Mouse (Mus musculus) heart, adult 2 months (tissue): Measurements from ENCODE around the gene Trim46. TPM values are rescaled to one million over a fixed set of nuclear protein-coding genes. Genes with fewer than 3 reads are reported as not detected.

Experiments
- DNase-seq, 2 experiments: peaks; one replicate each; pipeline ENCODE4 v3.0.0; 2021
- H3K27ac ChIP-seq: fragments of 200-600 bp; 2 replicates; pipeline ENCODE4 v1.8.1; 2022
- H3K27me3 ChIP-seq: fragments of 200-500 bp; 2 replicates; pipeline ENCODE4 v1.6.1; 2012; ENCODE audit warnings: mild to moderate bottlenecking, low read length, inconsistent platforms, mixed read lengths; ENCODE audit not compliant: control insufficient read depth, insufficient read depth
- H3K36me3 ChIP-seq: fragments of 200-500 bp; 2 replicates; pipeline ENCODE4 v1.6.1; 2012; ENCODE audit warnings: low read length, inconsistent platforms; ENCODE audit not compliant: control insufficient read depth, insufficient read depth
- H3K4me1 ChIP-seq: fragments of 200-500 bp; 2 replicates; pipeline ENCODE4 v1.6.1; 2011; ENCODE audit warnings: low read length; ENCODE audit not compliant: control insufficient read depth, insufficient read depth
- H3K4me3 ChIP-seq: fragments of 200-600 bp; 2 replicates; pipeline ENCODE4 v1.8.1; 2022
- H3K79me2 ChIP-seq: fragments of 200-500 bp; replicated peaks from 2 replicates; pipeline ENCODE4 v1.6.1; 2012; ENCODE audit warnings: mild to moderate bottlenecking, inconsistent platforms, low read length, moderate library complexity, mixed read lengths; ENCODE audit not compliant: control insufficient read depth, insufficient read depth
- H3K9ac ChIP-seq: fragments of 200-500 bp; 2 replicates; pipeline ENCODE4 v1.6.1; 2012; ENCODE audit warnings: low read depth, mild to moderate bottlenecking, control low read depth, inconsistent platforms, low read length, mixed read lengths
- CTCF ChIP-seq: fragments of 200-600 bp; IDR thresholded peaks from 2 replicates; pipeline ENCODE4 v1.8.1; 2022; ENCODE audit warnings: antibody characterized with exemption, mild to moderate bottlenecking, moderate library complexity
- EP300 ChIP-seq: fragments of 200-500 bp; IDR thresholded peaks from 2 replicates; pipeline ENCODE4 v1.6.1; 2011; ENCODE audit warnings: low read depth, low read length, control low read depth; ENCODE audit not compliant: insufficient read depth
- POLR2A ChIP-seq: fragments of 200-500 bp; IDR thresholded peaks from 2 replicates; pipeline ENCODE4 v1.6.1; 2011; ENCODE audit warnings: mild to moderate bottlenecking, low read depth, low read length, control low read depth; ENCODE audit not compliant: insufficient read depth
- WGBS: fragments of 180-500 bp; shearing (Covaris S2); methylation state at CpG from one replicate; pipeline ENCODE4 v1.1.7; 2018; 5-methylcytosine and 5-hydroxymethylcytosine counted together
- intact Hi-C: fragments of 180-260 bp; cut with DNase I; formaldehyde crosslinking; loops from one replicate; pipeline ENCODE4 v1.15.1; 2025
- polyA plus RNA-seq: library from polyadenylated mRNA; depleted of rRNA; stranded (reverse); fragments of >200 nt; gene quantifications from 2 replicates; pipeline ENCODE4 v1.2.3, GENCODE M21; 2012
- total RNA-seq, 2 experiments: library from RNA; stranded (reverse); gene quantifications; 2 replicates each; pipeline ENCODE4 v1.2.3; 2021

The Trim46 gene
- total and polyA plus RNA-seq, 3 experiments, result 0.39 to 1.9 (median 0.96) TPM

GRCm38 (mm10) chr3:89266439-89266893, 20.4 kb upstream of the Trim46 start:
- Histone ChIP-seq H3K4me1 (peaks cover 22% of the 10 kb centered on the region), H3K4me3 (peak overlapping the region; percentile 63), H3K79me2 (peaks cover 2% of the 10 kb centered on the region), H3K36me3 (peaks cover 6% of the 10 kb centered on the region; the same call in 1 of the 2 replicates), H3K27ac (peak overlapping the region; percentile 89), H3K9ac (peak overlapping the region; percentile 96), H3K27me3 (no peaks in the 10 kb centered on the region)
- DNase-seq, result peak; percentile 79 to 85
- intact Hi-C loops, result loop anchor here (2.0 kb wide), 1 partner anchor 16 kb away; no protein-coding TSS in a partner anchor
- TF ChIP-seq CTCF, result no peak
- peak; percentile 95 for TF ChIP-seq POLR2A
- TF ChIP-seq EP300, result peak; percentile 66; the same call in 1 of the 2 replicates
- 0% methylated on average over 20 of the region's 20 CpGs for WGBS

GRCm38 (mm10) chr3:89262417-89262816, 16.3 kb upstream of the Trim46 start:
- peaks cover 9% of the 10 kb centered on the region for H3K4me1 ChIP-seq
- H3K27ac ChIP-seq, result peak overlapping the region; percentile 89
- no peaks in the 10 kb centered on the region for H3K36me3 ChIP-seq
- no peak overlapping the region for H3K4me3 ChIP-seq
- peaks cover 2% of the 10 kb centered on the region for H3K79me2 ChIP-seq
- intact Hi-C loops, result loop anchor here (2.0 kb wide), 1 partner anchor 14 kb away; no protein-coding TSS in a partner anchor
- no peak overlapping the region for H3K9ac ChIP-seq
- WGBS, result 29% methylated on average over 10 of the region's 10 CpGs
- no peak for TF ChIP-seq CTCF
- TF ChIP-seq POLR2A, result peak; percentile 74
- peak; percentile 87 for TF ChIP-seq EP300
- peak; percentile 47 to 61 for DNase-seq
- H3K27me3 ChIP-seq, result no peaks in the 10 kb centered on the region

GRCm38 (mm10) chr3:89260211-89260610, 14.1 kb upstream of the Trim46 start:
- 88% methylated on average over 3 of the region's 3 CpGs for WGBS
- no peak for TF ChIP-seq CTCF
- TF ChIP-seq EP300, result no peak
- TF ChIP-seq POLR2A, result no peak
- Histone ChIP-seq H3K9ac (no peak overlapping the region), H3K79me2 (no peaks in the 10 kb centered on the region), H3K36me3 (no peaks in the 10 kb centered on the region), H3K4me3 (no peak overlapping the region), H3K27ac (no peak overlapping the region), H3K4me1 (peaks cover 8% of the 10 kb centered on the region), H3K27me3 (no peaks in the 10 kb centered on the region)
- intact Hi-C loops, result no loop called here
- DNase-seq, result no peak

GRCm38 (mm10) chr3:89259076-89259475, 13.0 kb upstream of the Trim46 start, which contains the start of gene Dpm3:
Dpm3 (plus strand) TSS chr3:89259358.
- 59% methylated on average over 7 of the region's 7 CpGs for WGBS
- Histone ChIP-seq H3K4me3 (no peak within 1 kb of the TSS), H3K4me1 (peaks cover 8% of the 10 kb centered on the region), H3K27ac (no peak within 1 kb of the TSS), H3K36me3 (no peaks in the 10 kb centered on the region), H3K9ac (no peak within 1 kb of the TSS), H3K79me2 (no peaks in the 10 kb centered on the region), H3K27me3 (no peaks in the 10 kb centered on the region)
- no peak for DNase-seq
- no peak for TF ChIP-seq POLR2A
- TF ChIP-seq CTCF, result no peak
- no peak for TF ChIP-seq EP300
- intact Hi-C loops, result no loop called here

GRCm38 (mm10) chr3:89256177-89256576, 10.1 kb upstream of the Trim46 start:
- TF ChIP-seq CTCF (no peak), POLR2A (peak; percentile 43; the same call in 1 of the 2 replicates), EP300 (no peak)
- Histone ChIP-seq H3K27ac (peak overlapping the region; percentile 23), H3K9ac (no peak overlapping the region), H3K4me1 (peaks cover 9% of the 10 kb centered on the region), H3K4me3 (no peak overlapping the region), H3K36me3 (no peaks in the 10 kb centered on the region; the same call in 1 of the 2 replicates), H3K27me3 (no peaks in the 10 kb centered on the region), H3K79me2 (no peaks in the 10 kb centered on the region)
- intact Hi-C loops, result no loop called here
- DNase-seq, result peak in 1 of 2 experiments; percentile 47
- 23% methylated on average over 5 of the region's 5 CpGs for WGBS

- 83% methylated on average over 5 of the region's 5 CpGs for WGBS
Measured at GRCm38 (mm10) chr3:89254994-89255393, 8.9 kb upstream of the Trim46 start.

More at GRCm38 (mm10) chr3:89254994-89255393, 8.9 kb upstream of the Trim46 start:
- peaks cover 15% of the 10 kb centered on the region for H3K4me1 ChIP-seq
- DNase-seq, result no peak
- H3K79me2 ChIP-seq, result no peaks in the 10 kb centered on the region
- intact Hi-C loops, result no loop called here
- no peak overlapping the region for H3K4me3 ChIP-seq
- no peak overlapping the region for H3K27ac ChIP-seq
- TF ChIP-seq POLR2A (no peak), CTCF (no peak), EP300 (no peak)
- no peak overlapping the region for H3K9ac ChIP-seq
- no peaks in the 10 kb centered on the region; the same call in 1 of the 2 replicates for H3K36me3 ChIP-seq
- no peaks in the 10 kb centered on the region for H3K27me3 ChIP-seq
